Mouse (Mus musculus) heart, embryonic 11.5 days (tissue): ENCODE measurements at regions not wholly inside any gene's neighbourhood (a gene's known extent, or its start where the extent isn't known, plus 50 kb on each side); places are given as distances from the start of the nearest gene placed in this dataset.

Experiments used
- ATAC-seq: fragments of 200-750 bp; cut with Nextera tagmentation; replicated peaks from 2 replicates; pipeline ENCODE4 v1.8.0; 2017; ENCODE audit warnings: moderate library complexity; ENCODE audit not compliant: insufficient number of reproducible peaks, low FRiP score, low TSS enrichment
- H3K27ac ChIP-seq: fragments of 300-500 bp; sonication (generic); 2 replicates; pipeline ENCODE4 v1.5.1; 2014; ENCODE audit warnings: mild to moderate bottlenecking, low read depth, low read length
- H3K27me3 ChIP-seq: fragments of 300-500 bp; sonication (generic); 2 replicates; pipeline ENCODE4 v1.6.1; 2014; ENCODE audit warnings: mild to moderate bottlenecking, low read length, mixed read lengths; ENCODE audit not compliant: control insufficient read depth, insufficient read depth
- H3K36me3 ChIP-seq: fragments of 300-500 bp; sonication (generic); 2 replicates; pipeline ENCODE4 v1.6.1; 2014; ENCODE audit warnings: mild to moderate bottlenecking, low read length, moderate library complexity, mixed read lengths; ENCODE audit not compliant: control insufficient read depth, insufficient read depth
- H3K4me1 ChIP-seq: fragments of 300-500 bp; sonication (generic); 2 replicates; pipeline ENCODE4 v1.6.1; 2014; ENCODE audit warnings: low read length; ENCODE audit not compliant: control insufficient read depth, insufficient read depth
- H3K4me2 ChIP-seq: fragments of 300-500 bp; sonication (generic); 2 replicates; pipeline ENCODE4 v1.6.1; 2014; ENCODE audit warnings: mild to moderate bottlenecking, moderate library complexity
- H3K4me3 ChIP-seq: fragments of 300-500 bp; sonication (generic); 2 replicates; pipeline ENCODE4 v1.5.1; 2014; ENCODE audit warnings: low read depth, low read length
- H3K9ac ChIP-seq: fragments of 300-500 bp; sonication (generic); 2 replicates; pipeline ENCODE4 v1.6.1; 2014; ENCODE audit warnings: mild to moderate bottlenecking, low read depth, low read length, moderate library complexity
- H3K9me3 ChIP-seq: fragments of 300-500 bp; sonication (generic); replicated peaks from 2 replicates; pipeline ENCODE4 v1.6.1; 2016; ENCODE audit warnings: low read length; ENCODE audit not compliant: control insufficient read depth
- WGBS: fragments of 180-500 bp; shearing (Covaris S2); extraction: QIAGEN DNeasy Blood & Tissue Kit; methylation state at CpG from one replicate; pipeline ENCODE4 v1.1.7; 2014; ENCODE audit not compliant: insufficient replicate concordance; 5-methylcytosine and 5-hydroxymethylcytosine counted together

- H3K4me3 ChIP-seq, result no peak overlapping the region
- peaks cover 2% of the 10 kb centered on the region; the same call in 1 of the 2 replicates for H3K27me3 ChIP-seq
- H3K27ac ChIP-seq, result no peak overlapping the region
- 37% methylated on average over 15 of the region's 15 CpGs for WGBS
- H3K36me3 ChIP-seq, result no peaks in the 10 kb centered on the region
- no peak overlapping the region for H3K9ac ChIP-seq
- H3K4me2 ChIP-seq, result no peak overlapping the region
- no peaks in the 10 kb centered on the region for H3K9me3 ChIP-seq
- H3K4me1 ChIP-seq, result no peaks in the 10 kb centered on the region
- no peak for ATAC-seq
Observed at GRCm38 (mm10) chr11:44330851-44331773, 68.8 kb upstream of the Il12b start.

- WGBS, result 53% methylated on average over 4 of the region's 4 CpGs
- no peaks in the 10 kb centered on the region for H3K4me1 ChIP-seq
- no peak overlapping the region for H3K4me3 ChIP-seq
- H3K27ac ChIP-seq, result no peak overlapping the region
- H3K27me3 ChIP-seq, result peaks cover 2% of the 10 kb centered on the region; the same call in 1 of the 2 replicates
- no peaks in the 10 kb centered on the region for H3K9me3 ChIP-seq
- H3K9ac ChIP-seq, result no peak overlapping the region
- no peaks in the 10 kb centered on the region for H3K36me3 ChIP-seq
- no peak for ATAC-seq
- H3K4me2 ChIP-seq, result no peak overlapping the region
Observed at GRCm38 (mm10) chr11:44331774-44332129, 68.1 kb upstream of the Il12b start.

GRCm38 (mm10) chr11:44340531-44340930, 59.3 kb upstream of the Il12b start:
- Histone ChIP-seq H3K36me3 (no peaks in the 10 kb centered on the region), H3K27ac (peak overlapping the region; percentile 66; the same call in 1 of the 2 replicates), H3K9me3 (no peaks in the 10 kb centered on the region), H3K4me2 (no peak overlapping the region), H3K4me3 (no peak overlapping the region), H3K9ac (no peak overlapping the region), H3K27me3 (no peaks in the 10 kb centered on the region), H3K4me1 (peaks cover 5% of the 10 kb centered on the region)
- ATAC-seq, result 0 out of 2 replicates have a peak, but pooled peaks have one; percentile 52

- Histone ChIP-seq H3K36me3 (no peaks in the 10 kb centered on the region), H3K4me3 (no peak overlapping the region), H3K9me3 (no peaks in the 10 kb centered on the region), H3K9ac (no peak overlapping the region), H3K27me3 (no peaks in the 10 kb centered on the region), H3K27ac (no peak overlapping the region), H3K4me2 (no peak overlapping the region), H3K4me1 (no peaks in the 10 kb centered on the region)
- 66% methylated on average over 3 of the region's 3 CpGs for WGBS
- no peak for ATAC-seq
Observed at GRCm38 (mm10) chr11:44348308-44348707, 51.6 kb upstream of the Il12b start.

- Histone ChIP-seq H3K27me3 (no peaks in the 10 kb centered on the region), H3K27ac (no peak overlapping the region), H3K36me3 (no peaks in the 10 kb centered on the region), H3K9me3 (no peaks in the 10 kb centered on the region), H3K4me1 (no peaks in the 10 kb centered on the region), H3K9ac (no peak overlapping the region), H3K4me3 (no peak overlapping the region), H3K4me2 (no peak overlapping the region)
- ATAC-seq, result no peak
- 73% methylated on average over 8 of the region's 8 CpGs for WGBS
Observed at GRCm38 (mm10) chr11:44349546-44349945, 50.3 kb upstream of the Il12b start.
